Mouse (Mus musculus): ENCODE data around the gene Ulk4. TPM values are rescaled to one million over a fixed set of nuclear protein-coding genes. Genes with fewer than 3 reads are reported as not detected.

Ulk4 gene
- polyA plus RNA-seq, 1 experiment from 2014 or later: 166 TPM

- Histone ChIP-seq H3K4me1 (ENCODE audit: control insufficient read depth, insufficient read depth, low read length) (no peaks in the 10 kb centered on the region), H3K9me3 (ENCODE audit: control insufficient read depth, low read length) (no peaks in the 10 kb centered on the region), H3K9ac (ENCODE audit: low read depth, low read length) (no peak overlapping the region), H3K27ac (ENCODE audit: low read depth, low read length) (no peak overlapping the region), H3K27me3 (ENCODE audit: control insufficient read depth, insufficient read depth, low read length) (no peaks in the 10 kb centered on the region), H3K4me2 (replicated peaks; ENCODE audit: low read depth, low read length) (no peak overlapping the region), H3K36me3 (ENCODE audit: control insufficient read depth, insufficient read depth, low read length) (no peaks in the 10 kb centered on the region), H3K4me3 (ENCODE audit: low read length) (no peak overlapping the region)
- ATAC-seq (ENCODE audit: low FRiP score, low TSS enrichment): no peak
- 82% methylated on average over 4 of the region's 4 CpGs for WGBS
These were observed 243.4 kb downstream of the Ulk4 start for GRCm38 (mm10) chr9:121033596-121033995.

GRCm38 (mm10) chr9:121032322-121032964 is 244.6 kb downstream of the Ulk4 start:
- Histone ChIP-seq H3K4me1 (ENCODE audit: control insufficient read depth, insufficient read depth, low read length) (no peaks in the 10 kb centered on the region), H3K27ac (ENCODE audit: low read depth, low read length) (no peak overlapping the region), H3K9me3 (ENCODE audit: control insufficient read depth, low read length) (no peaks in the 10 kb centered on the region), H3K36me3 (ENCODE audit: control insufficient read depth, insufficient read depth, low read length) (no peaks in the 10 kb centered on the region), H3K27me3 (ENCODE audit: control insufficient read depth, insufficient read depth, low read length) (no peaks in the 10 kb centered on the region), H3K9ac (ENCODE audit: low read depth, low read length) (no peak overlapping the region), H3K4me3 (ENCODE audit: low read length) (no peak overlapping the region), H3K4me2 (replicated peaks; ENCODE audit: low read depth, low read length) (no peak overlapping the region)
- ATAC-seq (ENCODE audit: low FRiP score, low TSS enrichment): no peak
- WGBS: 65% methylated on average over 10 of the region's 10 CpGs

DNA sequence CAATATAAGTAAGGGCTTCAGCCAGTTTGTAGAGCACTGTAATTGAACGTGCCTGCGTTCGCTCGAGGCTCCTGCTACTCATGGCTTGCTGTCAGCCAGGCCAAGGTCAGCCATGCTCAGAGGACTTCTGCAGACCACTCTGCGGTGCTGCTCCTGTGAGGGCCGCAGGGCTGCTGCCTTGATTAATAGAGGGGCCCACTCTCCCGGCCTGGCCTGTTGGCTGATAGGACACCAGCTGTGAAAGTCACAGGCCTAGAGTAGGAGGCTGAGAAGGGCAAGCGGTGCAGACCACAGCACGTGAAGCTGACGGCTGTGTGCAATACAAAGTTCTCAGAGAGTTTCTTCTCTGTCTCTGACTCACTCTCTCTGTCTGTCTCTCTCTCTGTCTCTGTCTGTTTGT is 246.0 kb downstream of the Ulk4 start:
- no peak overlapping the region for H3K4me2 ChIP-seq (replicated peaks; ENCODE audit: low read depth, low read length)
- 32% methylated on average over 10 of the region's 10 CpGs for WGBS
- H3K4me1 ChIP-seq (ENCODE audit: control insufficient read depth, insufficient read depth, low read length): no peaks in the 10 kb centered on the region
- no peaks in the 10 kb centered on the region for H3K27me3 ChIP-seq (ENCODE audit: control insufficient read depth, insufficient read depth, low read length)
- no peak overlapping the region for H3K27ac ChIP-seq (ENCODE audit: low read depth, low read length)
- H3K4me3 ChIP-seq (ENCODE audit: low read length): no peak overlapping the region
- H3K36me3 ChIP-seq (ENCODE audit: control insufficient read depth, insufficient read depth, low read length): no peaks in the 10 kb centered on the region
- peak; percentile 43; the same call in 1 of the 2 replicates for ATAC-seq (ENCODE audit: low FRiP score, low TSS enrichment)
- no peak overlapping the region for H3K9ac ChIP-seq (ENCODE audit: low read depth, low read length)
- no peaks in the 10 kb centered on the region for H3K9me3 ChIP-seq (ENCODE audit: control insufficient read depth, low read length)

GRCm38 (mm10) chr9:121029786-121030185 is 247.2 kb downstream of the Ulk4 start:
- Histone ChIP-seq H3K9me3 (ENCODE audit: control insufficient read depth, low read length) (no peaks in the 10 kb centered on the region), H3K27ac (ENCODE audit: low read depth, low read length) (no peak overlapping the region), H3K9ac (ENCODE audit: low read depth, low read length) (no peak overlapping the region), H3K4me2 (replicated peaks; ENCODE audit: low read depth, low read length) (no peak overlapping the region), H3K4me1 (ENCODE audit: control insufficient read depth, insufficient read depth, low read length) (no peaks in the 10 kb centered on the region), H3K4me3 (ENCODE audit: low read length) (no peak overlapping the region), H3K27me3 (ENCODE audit: control insufficient read depth, insufficient read depth, low read length) (no peaks in the 10 kb centered on the region), H3K36me3 (ENCODE audit: control insufficient read depth, insufficient read depth, low read length) (no peaks in the 10 kb centered on the region)
- no peak for ATAC-seq (ENCODE audit: low FRiP score, low TSS enrichment)
- WGBS: 67% methylated on average over 9 of the region's 9 CpGs

- Histone ChIP-seq H3K4me1 (ENCODE audit: control insufficient read depth, insufficient read depth, low read length) (no peaks in the 10 kb centered on the region), H3K27ac (ENCODE audit: low read depth, low read length) (no peak overlapping the region), H3K9me3 (ENCODE audit: control insufficient read depth, low read length) (peaks cover 7% of the 10 kb centered on the region; the same call in 1 of the 2 replicates), H3K9ac (ENCODE audit: low read depth, low read length) (no peak overlapping the region), H3K4me2 (replicated peaks; ENCODE audit: low read depth, low read length) (no peak overlapping the region), H3K36me3 (ENCODE audit: control insufficient read depth, insufficient read depth, low read length) (no peaks in the 10 kb centered on the region), H3K4me3 (ENCODE audit: low read length) (no peak overlapping the region), H3K27me3 (ENCODE audit: control insufficient read depth, insufficient read depth, low read length) (no peaks in the 10 kb centered on the region)
- no peak for ATAC-seq (ENCODE audit: low FRiP score, low TSS enrichment)
- WGBS: 89% methylated on average over 14 of the region's 14 CpGs
These were observed 253.3 kb downstream of the Ulk4 start for GRCm38 (mm10) chr9:121023526-121024264.

GRCm38 (mm10) chr9:121020360-121020759 is 256.6 kb downstream of the Ulk4 start:
- no peak overlapping the region for H3K27ac ChIP-seq (ENCODE audit: low read depth, low read length)
- H3K36me3 ChIP-seq (ENCODE audit: control insufficient read depth, insufficient read depth, low read length): no peaks in the 10 kb centered on the region
- no peaks in the 10 kb centered on the region for H3K4me1 ChIP-seq (ENCODE audit: control insufficient read depth, insufficient read depth, low read length)
- 89% methylated on average over 11 of the region's 11 CpGs for WGBS
- no peak for ATAC-seq (ENCODE audit: low FRiP score, low TSS enrichment)
- no peak overlapping the region for H3K9ac ChIP-seq (ENCODE audit: low read depth, low read length)
- H3K9me3 ChIP-seq (ENCODE audit: control insufficient read depth, low read length): peaks cover 7% of the 10 kb centered on the region; the same call in 1 of the 2 replicates
- no peak overlapping the region for H3K4me3 ChIP-seq (ENCODE audit: low read length)
- no peak overlapping the region for H3K4me2 ChIP-seq (replicated peaks; ENCODE audit: low read depth, low read length)
- H3K27me3 ChIP-seq (ENCODE audit: control insufficient read depth, insufficient read depth, low read length): no peaks in the 10 kb centered on the region

GRCm38 (mm10) chr9:121019932-121020331 is 257.1 kb downstream of the Ulk4 start:
- Histone ChIP-seq H3K27ac (ENCODE audit: low read depth, low read length) (no peak overlapping the region), H3K36me3 (ENCODE audit: control insufficient read depth, insufficient read depth, low read length) (no peaks in the 10 kb centered on the region), H3K9ac (ENCODE audit: low read depth, low read length) (no peak overlapping the region), H3K4me2 (replicated peaks; ENCODE audit: low read depth, low read length) (no peak overlapping the region), H3K9me3 (ENCODE audit: control insufficient read depth, low read length) (peaks cover 7% of the 10 kb centered on the region; the same call in 1 of the 2 replicates), H3K4me3 (ENCODE audit: low read length) (no peak overlapping the region), H3K27me3 (ENCODE audit: control insufficient read depth, insufficient read depth, low read length) (no peaks in the 10 kb centered on the region), H3K4me1 (ENCODE audit: control insufficient read depth, insufficient read depth, low read length) (no peaks in the 10 kb centered on the region)
- ATAC-seq (ENCODE audit: low FRiP score, low TSS enrichment): no peak
- WGBS: 88% methylated on average over 13 of the region's 13 CpGs

- H3K4me2 ChIP-seq (replicated peaks; ENCODE audit: low read depth, low read length): no peak overlapping the region
- no peak for ATAC-seq (ENCODE audit: low FRiP score, low TSS enrichment)
- H3K27ac ChIP-seq (ENCODE audit: low read depth, low read length): no peak overlapping the region
- no peaks in the 10 kb centered on the region for H3K27me3 ChIP-seq (ENCODE audit: control insufficient read depth, insufficient read depth, low read length)
- H3K4me3 ChIP-seq (ENCODE audit: low read length): no peak overlapping the region
- 84% methylated on average over 2 of the region's 2 CpGs for WGBS
- H3K36me3 ChIP-seq (ENCODE audit: control insufficient read depth, insufficient read depth, low read length): no peaks in the 10 kb centered on the region
- H3K9me3 ChIP-seq (ENCODE audit: control insufficient read depth, low read length): no peaks in the 10 kb centered on the region
- H3K4me1 ChIP-seq (ENCODE audit: control insufficient read depth, insufficient read depth, low read length): no peaks in the 10 kb centered on the region
- no peak overlapping the region for H3K9ac ChIP-seq (ENCODE audit: low read depth, low read length)
These were observed 258.3 kb downstream of the Ulk4 start for GRCm38 (mm10) chr9:121018524-121019315.
